Mouse (Mus musculus): ENCODE measurements at regions not wholly inside any gene's neighbourhood (a gene's known extent, or its start where the extent isn't known, plus 50 kb on each side); places are given as distances from the start of the nearest gene placed in this dataset.
"Not testable (repeated sequence)": the region's sequence is repeated elsewhere in the genome, so short reads cannot be mapped to it uniquely, and the experiment has no call there.

DNA sequence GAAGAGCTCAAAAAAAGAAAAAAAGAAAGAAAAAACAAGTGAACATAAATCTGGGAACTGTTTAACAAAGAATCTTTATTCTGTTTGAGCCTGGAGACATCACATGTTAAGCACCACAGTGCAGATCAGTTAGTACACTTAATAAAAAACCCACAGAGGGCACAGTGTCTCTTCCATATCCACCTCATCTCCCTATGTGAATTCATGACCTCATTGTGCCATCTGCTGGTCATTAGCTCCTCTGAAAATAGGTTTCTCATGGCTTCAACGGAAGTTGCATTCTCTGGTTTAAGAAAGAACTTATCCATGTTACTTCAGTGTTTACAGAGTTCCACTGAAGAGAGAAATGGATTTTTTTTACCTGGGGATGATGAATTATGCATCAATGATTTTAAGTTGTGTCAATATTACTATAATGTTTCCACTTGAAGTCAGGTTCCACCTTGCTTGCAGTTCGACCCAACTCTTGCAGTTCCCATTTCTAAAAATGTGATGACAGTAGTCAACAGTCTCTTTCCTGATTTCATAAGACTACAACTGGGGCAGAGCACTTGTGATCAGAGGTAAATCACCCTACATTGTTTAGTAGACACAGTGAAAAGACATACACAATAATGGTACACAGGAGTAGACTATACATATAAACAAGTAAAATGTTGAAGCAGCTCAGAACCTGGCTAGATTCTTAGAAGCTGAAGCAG lies 91.9 kb upstream of the Zfp386 start:
- TF ChIP-seq GATA1 (IDR thresholded peaks at IDR 0.05; ENCODE audit: borderline replicate concordance, low read length); FLI1 (IDR thresholded peaks at IDR 0.05; ENCODE audit: low read length): not testable (repeated sequence)

Data from megakaryocyte, embryonic 14.5 days (primary cell).